Mouse (Mus musculus): Measurements from ENCODE around the gene Adgrv1. TPM values are rescaled to one million over a fixed set of nuclear protein-coding genes. Genes with fewer than 3 reads are reported as not detected.

Gene Adgrv1
- total and polyA plus RNA-seq, 3 experiments = 0.17 to 0.44 (median 0.27) TPM

GRCm38 (mm10) chr13:81357215-81357614 lies 275.7 kb downstream of the Adgrv1 start:
- H3K4me3 ChIP-seq (replicated peaks in 1 of 3; ENCODE audit: low read depth in 2 of 3, low read length in 2 of 3, poor library complexity in 1 of 3) = no peak overlapping the region
- H3K4me2 ChIP-seq (ENCODE audit: insufficient read depth, low read depth, poor library complexity, severe bottlenecking) = no peak overlapping the region
- no peak for TF ChIP-seq RCOR1 (conservative IDR thresholded peaks at IDR 0.05; ENCODE audit: low read depth, low read length)
- no peak for TF ChIP-seq CHD1 (IDR thresholded peaks at IDR 0.05; ENCODE audit: low read depth, low read length)
- TF ChIP-seq GABPA (IDR thresholded peaks at IDR 0.05; ENCODE audit: insufficient replicate concordance, low read depth, low read length) = no peak
- no peak for TF ChIP-seq MYC (IDR thresholded peaks at IDR 0.05; ENCODE audit: low read depth, low read length)
- TF ChIP-seq USF1 (IDR thresholded peaks at IDR 0.05; ENCODE audit: low read depth, low read length) = no peak
- no peak for TF ChIP-seq PAX5 (IDR thresholded peaks at IDR 0.05; ENCODE audit: low read length)
- TF ChIP-seq TBP (conservative IDR thresholded peaks at IDR 0.05; ENCODE audit: low read depth, low read length) = no peak
- TF ChIP-seq SIN3A (IDR thresholded peaks at IDR 0.05; ENCODE audit: low read length) = no peak
- no peak for TF ChIP-seq TCF12 (IDR thresholded peaks at IDR 0.05; ENCODE audit: low read depth, low read length)
- TF ChIP-seq IRF4 (IDR thresholded peaks at IDR 0.05; ENCODE audit: low read depth, low read length) = no peak
- TF ChIP-seq MEF2A (IDR thresholded peaks at IDR 0.05; ENCODE audit: borderline replicate concordance, low read depth, low read length) = no peak
- TF ChIP-seq ZNF384 (IDR thresholded peaks at IDR 0.05; ENCODE audit: low read depth, low read length) = no peak
- no peak for TF ChIP-seq POLR2AphosphoS2 (IDR thresholded peaks at IDR 0.05; ENCODE audit: low read depth, low read length)
- no peak for TF ChIP-seq USF2 (conservative IDR thresholded peaks at IDR 0.05; ENCODE audit: low read depth, low read length)
- TF ChIP-seq MAFK (IDR thresholded peaks at IDR 0.05; ENCODE audit: insufficient replicate concordance, low read length) = no peak
- no peak for TF ChIP-seq ELF1 (IDR thresholded peaks at IDR 0.05; ENCODE audit: low read depth, low read length)
- no peak for TF ChIP-seq BHLHE40 (IDR thresholded peaks at IDR 0.05; ENCODE audit: low read depth, low read length)
- no peaks in the 10 kb centered on the region for H3K27me3 ChIP-seq (replicated peaks)
- in situ Hi-C loops (cut with MboI; ENCODE audit: low pct_ligation_motif_present, low pct_unique_long_range_greater_than_20kb, low sequenced_read_pairs) = no loop called here
- dilution Hi-C loops (cut with MboI; ENCODE audit: extremely low pct_ligation_motif_present, extremely low pct_unique_long_range_greater_than_20kb, low sequenced_read_pairs) = no loop called here
- no peaks in the 10 kb centered on the region for H3K36me3 ChIP-seq (replicated peaks in 1 of 2; ENCODE audit: control insufficient read depth in 1 of 2, insufficient read depth in 1 of 2, low read length in 1 of 2)
- no peak overlapping the region for H3K27ac ChIP-seq (ENCODE audit: insufficient read depth, low read depth)
- no peaks in the 10 kb centered on the region for H3K79me2 ChIP-seq (replicated peaks; ENCODE audit: control insufficient read depth, extremely low read depth, insufficient read depth, poor library complexity, severe bottlenecking)
- DNase-seq (ENCODE audit: extremely low read depth) = no peak
- H3K9ac ChIP-seq (ENCODE audit: insufficient read depth, low read depth) = no peak overlapping the region
- H3K9me3 ChIP-seq (replicated peaks; ENCODE audit: low read length) = no peaks in the 10 kb centered on the region
- H3K4me1 ChIP-seq (ENCODE audit: control insufficient read depth in 1 of 2, insufficient read depth in 2 of 2) = 0 out of 4 replicates have a peak, but pooled peaks cover 0 to 2% of the 10 kb centered on the region in 2 experiments

GRCm38 (mm10) chr13:81354587-81354986 lies 278.4 kb downstream of the Adgrv1 start:
- DNase-seq (ENCODE audit: extremely low read depth) = no peak
- H3K4me2 ChIP-seq (ENCODE audit: insufficient read depth, low read depth, poor library complexity, severe bottlenecking) = no peak overlapping the region
- no peak overlapping the region for H3K9ac ChIP-seq (ENCODE audit: insufficient read depth, low read depth)
- no peaks in the 10 kb centered on the region for H3K27me3 ChIP-seq (replicated peaks)
- no peaks in the 10 kb centered on the region for H3K36me3 ChIP-seq (replicated peaks in 1 of 2; ENCODE audit: control insufficient read depth in 1 of 2, insufficient read depth in 1 of 2, low read length in 1 of 2)
- in situ Hi-C loops (cut with MboI; ENCODE audit: low pct_ligation_motif_present, low pct_unique_long_range_greater_than_20kb, low sequenced_read_pairs) = no loop called here
- no peak overlapping the region for H3K4me3 ChIP-seq (replicated peaks in 1 of 3; ENCODE audit: low read depth in 2 of 3, low read length in 2 of 3, poor library complexity in 1 of 3)
- no peaks in the 10 kb centered on the region for H3K9me3 ChIP-seq (replicated peaks; ENCODE audit: low read length)
- dilution Hi-C loops (cut with MboI; ENCODE audit: extremely low pct_ligation_motif_present, extremely low pct_unique_long_range_greater_than_20kb, low sequenced_read_pairs) = no loop called here
- H3K27ac ChIP-seq (ENCODE audit: insufficient read depth, low read depth) = no peak overlapping the region
- H3K79me2 ChIP-seq (replicated peaks; ENCODE audit: control insufficient read depth, extremely low read depth, insufficient read depth, poor library complexity, severe bottlenecking) = no peaks in the 10 kb centered on the region
- TF ChIP-seq RCOR1 (conservative IDR thresholded peaks at IDR 0.05; ENCODE audit: low read depth, low read length) (no peak), POLR2AphosphoS2 (IDR thresholded peaks at IDR 0.05; ENCODE audit: low read depth, low read length) (no peak), JUND (conservative IDR thresholded peaks at IDR 0.05; ENCODE audit: low read depth, low read length) (no peak), NELFE (IDR thresholded peaks at IDR 0.05; ENCODE audit: low read depth, low read length) (no peak), MAX (IDR thresholded peaks at IDR 0.05; ENCODE audit: low read length) (no peak), BHLHE40 (IDR thresholded peaks at IDR 0.05; ENCODE audit: low read depth, low read length) (no peak)
- peaks cover 0 to 6% of the 10 kb centered on the region in 2 experiments; a peak in 1 of 4 replicates for H3K4me1 ChIP-seq (ENCODE audit: control insufficient read depth in 1 of 2, insufficient read depth in 2 of 2)

All from CH12.LX (cell line).